Mouse (Mus musculus) MEL (cell line): ENCODE data around the gene Gm11444. TPM values are rescaled to one million over a fixed set of nuclear protein-coding genes. Genes with fewer than 3 reads are reported as not detected.

Experiments used
- DNase-seq: peaks from one replicate; pipeline ENCODE4 v3.0.0; 2011; ENCODE audit warnings: low read depth, low spot score
- H3K27ac ChIP-seq: 2 replicates; pipeline ENCODE4 v1.5.1; 2012; ENCODE audit warnings: low read depth, mild to moderate bottlenecking, control low read depth, low read length, moderate library complexity; ENCODE audit not compliant: control insufficient read depth
- H3K27me3 ChIP-seq, 2 experiments: fragments of 150-350 bp in 1 of 2; sonication (generic) in 1 of 2; 2 replicates each; pipeline ENCODE4 v1.6.1; 2012; ENCODE audit warnings: low read length in 2 of 2, mild to moderate bottlenecking in 2 of 2, improper control_type of control experiment in 1 of 2, moderate library complexity in 1 of 2; ENCODE audit not compliant: insufficient read depth in 2 of 2, control insufficient read depth in 1 of 2
- H3K36me3 ChIP-seq, 2 experiments: 2 replicates each; pipeline ENCODE4 v1.6.1; 2012 to 2014; ENCODE audit warnings: low read length in 2 of 2, improper control_type of control experiment in 1 of 2, inconsistent platforms in 1 of 2, mild to moderate bottlenecking in 1 of 2; ENCODE audit not compliant: insufficient read depth in 2 of 2, control insufficient read depth in 1 of 2
- H3K4me1 ChIP-seq, 2 experiments: fragments of 150-350 bp in 1 of 2; sonication (generic) in 1 of 2; 2 replicates each; pipeline ENCODE4 v1.6.1; 2012; ENCODE audit warnings: low read length in 2 of 2, improper control_type of control experiment in 1 of 2, mild to moderate bottlenecking in 1 of 2; ENCODE audit not compliant: insufficient read depth in 2 of 2, control insufficient read depth in 1 of 2
- H3K4me3 ChIP-seq, 2 experiments: fragments of 150-350 bp in 1 of 2; sonication (generic) in 1 of 2; 2 replicates each; pipeline ENCODE4 v1.5.1; 2012; ENCODE audit warnings: low read depth in 2 of 2, low read length in 2 of 2, mild to moderate bottlenecking in 2 of 2, moderate library complexity in 2 of 2, control low read depth in 1 of 2, improper control_type of control experiment in 1 of 2; ENCODE audit not compliant: control insufficient read depth in 1 of 2, insufficient read depth in 1 of 2
- H3K79me2 ChIP-seq: 2 replicates; pipeline ENCODE4 v1.6.1; 2012; ENCODE audit warnings: mild to moderate bottlenecking, low read length, moderate library complexity; ENCODE audit not compliant: control insufficient read depth, poor library complexity, insufficient read depth
- H3K9ac ChIP-seq: 2 replicates; pipeline ENCODE4 v1.6.1; 2012; ENCODE audit warnings: low read depth, mild to moderate bottlenecking, control low read depth, low read length, moderate library complexity; ENCODE audit not compliant: control insufficient read depth, poor library complexity, severe bottlenecking
- H3K9me3 ChIP-seq: fragments of 150-350 bp; sonication (generic); replicated peaks from 2 replicates; pipeline ENCODE4 v1.6.1; 2012; ENCODE audit warnings: mild to moderate bottlenecking, low read length, improper control_type of control experiment, moderate library complexity; ENCODE audit not compliant: insufficient read depth
- BHLHE40 ChIP-seq: IDR thresholded peaks from 2 replicates; pipeline ENCODE4 v1.6.1; 2012; ENCODE audit warnings: low read depth, mild to moderate bottlenecking, inconsistent platforms, low read length, improper control_type of control experiment, borderline replicate concordance
- CHD1 ChIP-seq: IDR thresholded peaks from 2 replicates; pipeline ENCODE4 v1.6.1; 2012; ENCODE audit warnings: low read depth, mild to moderate bottlenecking, inconsistent platforms, low read length, improper control_type of control experiment
- CTCF ChIP-seq, 3 experiments: IDR thresholded peaks in 2 of 3; conservative IDR thresholded peaks in 1 of 3; 2 replicates each; pipeline ENCODE4 v1.5.1; 2011 to 2012; ENCODE audit warnings: low read length in 3 of 3, low read depth in 2 of 3, mild to moderate bottlenecking in 2 of 3, improper control_type of control experiment in 1 of 3, inconsistent platforms in 1 of 3, mixed read lengths in 1 of 3, moderate library complexity in 1 of 3; ENCODE audit not compliant: control insufficient read depth in 1 of 3, insufficient read depth in 1 of 3, poor library complexity in 1 of 3, severe bottlenecking in 1 of 3
- ELF1 ChIP-seq: IDR thresholded peaks from 2 replicates; pipeline ENCODE4 v1.6.1; 2014; ENCODE audit warnings: low read depth, mild to moderate bottlenecking, inconsistent platforms, low read length, improper control_type of control experiment, moderate library complexity
- EP300 ChIP-seq, 2 experiments: IDR thresholded peaks; 2 replicates each; pipeline ENCODE4 v1.6.1; 2011; ENCODE audit warnings: improper control_type of control experiment in 2 of 2, low read length in 2 of 2, low read depth in 1 of 2, mild to moderate bottlenecking in 1 of 2
- GATA1 ChIP-seq: IDR thresholded peaks from 2 replicates; pipeline ENCODE4 v1.6.1; 2011; ENCODE audit warnings: low read depth, low read length, improper control_type of control experiment
- HCFC1 ChIP-seq: IDR thresholded peaks from 2 replicates; pipeline ENCODE4 v1.6.1; 2012; ENCODE audit warnings: low read depth, mild to moderate bottlenecking, inconsistent platforms, low read length, improper control_type of control experiment, moderate library complexity
- MAFK ChIP-seq: IDR thresholded peaks from 2 replicates; pipeline ENCODE4 v1.6.1; 2011; ENCODE audit warnings: low read depth, mild to moderate bottlenecking, low read length, improper control_type of control experiment, borderline replicate concordance
- MAZ ChIP-seq: IDR thresholded peaks from 2 replicates; pipeline ENCODE4 v1.6.1; 2012; ENCODE audit warnings: low read depth, mild to moderate bottlenecking, inconsistent platforms, low read length, improper control_type of control experiment
- MXI1 ChIP-seq: IDR thresholded peaks from 2 replicates; pipeline ENCODE4 v1.6.1; 2011; ENCODE audit warnings: mild to moderate bottlenecking, low read depth, low read length, improper control_type of control experiment
- NELFE ChIP-seq: IDR thresholded peaks from 2 replicates; pipeline ENCODE4 v1.6.1; 2011; ENCODE audit warnings: low read depth, low read length, improper control_type of control experiment
- NRF1 ChIP-seq: IDR thresholded peaks from 2 replicates; pipeline ENCODE4 v1.6.1; 2014; ENCODE audit warnings: low read depth, mild to moderate bottlenecking, inconsistent platforms, low read length, improper control_type of control experiment, moderate library complexity; ENCODE audit not compliant: poor library complexity, insufficient read depth, severe bottlenecking
- POLR2A ChIP-seq, 2 experiments: IDR thresholded peaks; 2 replicates each; pipeline ENCODE4 v1.6.1; 2011 to 2012; ENCODE audit warnings: low read length in 2 of 2, mild to moderate bottlenecking in 2 of 2, control low read depth in 1 of 2, improper control_type of control experiment in 1 of 2, low read depth in 1 of 2, moderate library complexity in 1 of 2; ENCODE audit not compliant: control insufficient read depth in 1 of 2, insufficient read depth in 1 of 2, poor library complexity in 1 of 2
- RAD21 ChIP-seq: IDR thresholded peaks from 2 replicates; pipeline ENCODE4 v1.6.1; 2011; ENCODE audit warnings: mild to moderate bottlenecking, low read depth, low read length, improper control_type of control experiment
- SMC3 ChIP-seq: IDR thresholded peaks from 2 replicates; pipeline ENCODE4 v1.6.1; 2011; ENCODE audit warnings: low read depth, low read length, improper control_type of control experiment
- TAL1 ChIP-seq: IDR thresholded peaks from 2 replicates; pipeline ENCODE4 v1.6.1; 2012; ENCODE audit warnings: mild to moderate bottlenecking, inconsistent platforms, low read length, moderate library complexity, mixed read lengths
- TBP ChIP-seq: IDR thresholded peaks from 2 replicates; pipeline ENCODE4 v1.8.0; 2011; ENCODE audit warnings: low read depth, low read length, improper control_type of control experiment
- TCF12 ChIP-seq: IDR thresholded peaks from 2 replicates; pipeline ENCODE4 v1.6.1; 2014; ENCODE audit warnings: low read depth, mild to moderate bottlenecking, inconsistent platforms, low read length, improper control_type of control experiment, moderate library complexity
- USF1 ChIP-seq: IDR thresholded peaks from 2 replicates; pipeline ENCODE4 v1.6.1; 2014; ENCODE audit warnings: low read depth, mild to moderate bottlenecking, inconsistent platforms, low read length, improper control_type of control experiment, moderate library complexity
- ZC3H11A ChIP-seq: IDR thresholded peaks from 2 replicates; pipeline ENCODE4 v1.6.1; 2012; ENCODE audit warnings: low read depth, mild to moderate bottlenecking, inconsistent platforms, low read length, improper control_type of control experiment
- ZMIZ1 ChIP-seq: IDR thresholded peaks from 2 replicates; pipeline ENCODE4 v1.6.1; 2012; ENCODE audit warnings: low read depth, mild to moderate bottlenecking, inconsistent platforms, low read length, improper control_type of control experiment, moderate library complexity
- polyA plus RNA-seq, 2 experiments: library from polyadenylated mRNA; stranded (reverse) in 1 of 2; unstranded in 1 of 2; fragments of >175 nt in 1 of 2; fragments of >200 nt in 1 of 2; gene quantifications; 2 replicates each; pipeline versions ENCODE4 v1.2.1 to v1.2.4; 2012; ENCODE audit warnings: low replicate concordance in 2 of 2, low read depth in 1 of 2; ENCODE audit not compliant: insufficient read length in 2 of 2, insufficient read depth in 1 of 2, missing spikeins in 1 of 2
- total RNA-seq: library from RNA; depleted of rRNA; stranded (reverse); fragments of 300-350 nt; gene quantifications from 2 replicates; pipeline ENCODE4 v1.2.3, GENCODE M21; 2012

Gene Gm11444
- total and polyA plus RNA-seq, 3 experiments, result 0.21 TPM; not detected in 2

DNA sequence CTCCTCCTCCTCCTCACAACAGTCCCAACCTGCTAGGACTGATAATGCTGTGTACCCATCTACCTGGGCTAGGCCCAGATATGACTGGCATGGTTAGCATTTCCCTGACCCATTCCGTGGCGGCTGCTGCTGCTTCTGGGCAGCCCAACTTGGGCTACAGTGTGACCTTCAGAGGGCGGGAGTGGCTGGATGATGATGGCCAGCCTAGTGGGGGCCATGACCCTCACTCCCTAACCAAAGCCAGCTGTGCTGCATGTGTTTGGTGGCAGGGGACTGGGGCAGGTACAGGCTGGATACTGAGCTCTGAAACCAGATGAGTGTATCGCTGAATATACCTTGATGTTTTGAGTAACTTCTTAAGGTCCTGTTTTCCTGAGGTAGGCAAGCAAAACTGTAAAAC lies 26.3 kb downstream of the Gm11444 start:
- H3K79me2 ChIP-seq, result no peaks in the 10 kb centered on the region
- no peak for TF ChIP-seq MAZ
- TF ChIP-seq TCF12, result no peak
- no peak for TF ChIP-seq NRF1
- TF ChIP-seq CTCF (IDR thresholded peaks at IDR 0.05 in 2 of 3, conservative IDR thresholded peaks at IDR 0.05 in 1 of 3; ENCODE audit: control insufficient read depth in 1 of 3, insufficient read depth in 1 of 3, low read depth in 2 of 3, low read length in 3 of 3, poor library complexity in 1 of 3, severe bottlenecking in 1 of 3), result no peak
- no peak for TF ChIP-seq MAFK
- no peak for TF ChIP-seq TBP
- TF ChIP-seq POLR2A (IDR thresholded peaks at IDR 0.05; ENCODE audit: control insufficient read depth in 1 of 2, insufficient read depth in 1 of 2, low read depth in 1 of 2, low read length in 2 of 2, poor library complexity in 1 of 2), result no peak
- TF ChIP-seq NELFE, result no peak
- TF ChIP-seq RAD21, result no peak
- no peak for TF ChIP-seq GATA1
- no peak for TF ChIP-seq MXI1
- no peak overlapping the region for H3K27ac ChIP-seq
- H3K36me3 ChIP-seq, result no peaks in the 10 kb centered on the region
- no peak overlapping the region for H3K9ac ChIP-seq
- no peaks in the 10 kb centered on the region for H3K27me3 ChIP-seq
- H3K4me1 ChIP-seq, result peaks cover 0 to 7% of the 10 kb centered on the region in 2 experiments; a peak in 1 of 4 replicates
- H3K9me3 ChIP-seq, result no peaks in the 10 kb centered on the region
- H3K4me3 ChIP-seq, result no peak overlapping the region
- no peak for DNase-seq

DNA sequence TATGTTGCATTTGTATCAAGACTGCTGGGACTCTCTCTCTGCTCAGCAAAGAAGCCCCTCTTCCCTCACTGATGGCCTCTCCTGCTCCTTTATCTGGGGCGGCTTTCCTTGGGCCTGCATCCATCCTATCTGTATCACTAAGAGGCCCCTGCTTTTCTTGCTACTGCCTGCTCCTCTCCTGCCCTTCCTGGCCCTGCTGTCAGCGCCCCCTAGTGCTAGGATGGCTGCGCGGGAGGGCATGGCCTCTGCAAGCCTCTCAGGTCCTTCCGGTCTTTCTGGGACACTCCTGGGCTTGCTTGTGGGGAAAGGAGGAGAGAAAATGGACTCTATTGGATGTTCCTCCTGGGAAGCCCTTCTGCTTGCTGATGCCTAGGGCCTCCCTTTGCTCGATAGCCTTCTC lies 27.0 kb downstream of the Gm11444 start:
- H3K27me3 ChIP-seq, result no peaks in the 10 kb centered on the region
- peak; percentile 87 for DNase-seq
- H3K9ac ChIP-seq, result peak overlapping the region; percentile 5; the same call in 1 of the 2 replicates

More for the DNA sequence above, 27.0 kb downstream of the Gm11444 start:
- Histone ChIP-seq H3K36me3 (no peaks in the 10 kb centered on the region), H3K4me3 (no peak overlapping the region), H3K27ac (no peak overlapping the region), H3K9me3 (no peaks in the 10 kb centered on the region), H3K79me2 (no peaks in the 10 kb centered on the region), H3K4me1 (peaks cover 0 to 7% of the 10 kb centered on the region in 2 experiments; a peak in 1 of 4 replicates)
- 0 out of 2 replicates have a peak, but pooled peaks have one; percentile 29 for TF ChIP-seq HCFC1
- TF ChIP-seq MAZ, result peak; percentile 55; the same call in 1 of the 2 replicates
- no peak for TF ChIP-seq GATA1
- no peak for TF ChIP-seq CHD1
- no peak for TF ChIP-seq BHLHE40
- no peak for TF ChIP-seq TAL1
- peak; percentile 69; the same call in 1 of the 2 replicates for TF ChIP-seq ELF1
- peak; percentile 85 for TF ChIP-seq RAD21
- TF ChIP-seq NRF1, result peak; percentile 31; the same call in 1 of the 2 replicates
- TF ChIP-seq USF1, result no peak
- peak; percentile 97 for TF ChIP-seq SMC3
- peak; percentile 84 for TF ChIP-seq ZC3H11A
- peak; percentile 81 to 99 (median 96) for TF ChIP-seq CTCF (IDR thresholded peaks at IDR 0.05 in 2 of 3, conservative IDR thresholded peaks at IDR 0.05 in 1 of 3; ENCODE audit: control insufficient read depth in 1 of 3, insufficient read depth in 1 of 3, low read depth in 2 of 3, low read length in 3 of 3, poor library complexity in 1 of 3, severe bottlenecking in 1 of 3)
- no peak for TF ChIP-seq EP300 (IDR thresholded peaks at IDR 0.05; ENCODE audit: low read depth in 1 of 2, low read length in 2 of 2)
- no peak for TF ChIP-seq ZMIZ1
